Mouse (Mus musculus): Measurements from ENCODE around the gene Rbfox1. TPM values are rescaled to one million over a fixed set of nuclear protein-coding genes. Genes with fewer than 3 reads are reported as not detected.

The Rbfox1 gene
- polyA plus RNA-seq, 1 experiment from 2014 or later: 1.6 TPM

DNA sequence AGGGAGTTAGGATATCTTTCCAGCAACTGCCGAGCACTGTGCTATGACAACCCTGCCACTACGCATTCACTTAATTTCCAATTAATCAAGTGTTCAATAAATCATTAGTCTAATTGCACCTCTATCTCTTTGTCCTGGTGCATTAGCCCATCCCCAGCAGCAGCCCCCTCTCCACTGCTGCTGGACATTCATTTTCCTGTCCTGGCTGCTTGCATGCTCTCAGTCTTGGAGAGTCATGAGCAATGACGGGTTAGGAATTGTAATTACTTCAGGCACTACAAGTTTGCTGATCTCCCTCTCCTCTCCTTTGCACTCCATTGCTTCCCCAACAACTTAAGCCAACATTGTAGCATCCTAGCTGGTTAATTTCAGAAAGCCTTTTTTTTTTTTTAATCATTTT, 646.3 kb downstream of the Rbfox1 start:
- H3K9ac ChIP-seq (ENCODE audit: low read length): no peak overlapping the region
- no peaks in the 10 kb centered on the region for H3K36me3 ChIP-seq (ENCODE audit: control insufficient read depth, insufficient read depth, low read length)
- H3K27ac ChIP-seq (ENCODE audit: low read length): no peak overlapping the region
- no peak overlapping the region for H3K4me2 ChIP-seq (ENCODE audit: low read depth, low read length)
- H3K4me1 ChIP-seq (replicated peaks; ENCODE audit: control insufficient read depth, insufficient read depth, low read length): no peaks in the 10 kb centered on the region
- WGBS: 56% methylated on average over 3 of the region's 3 CpGs
- H3K4me3 ChIP-seq (ENCODE audit: low read length): no peak overlapping the region
- no peaks in the 10 kb centered on the region for H3K9me3 ChIP-seq (ENCODE audit: control insufficient read depth, low read length)
- no peak for ATAC-seq (ENCODE audit: low read depth)
- no peaks in the 10 kb centered on the region for H3K27me3 ChIP-seq (ENCODE audit: control insufficient read depth, insufficient read depth, low read depth, low read length)

GRCm38 (mm10) chr16:6532077-6532995, 647.2 kb downstream of the Rbfox1 start:
- no peak overlapping the region for H3K9ac ChIP-seq (ENCODE audit: low read length)
- H3K36me3 ChIP-seq (ENCODE audit: control insufficient read depth, insufficient read depth, low read length): no peaks in the 10 kb centered on the region
- H3K4me2 ChIP-seq (ENCODE audit: low read depth, low read length): no peak overlapping the region
- no peak for ATAC-seq (ENCODE audit: low read depth)
- H3K4me1 ChIP-seq (replicated peaks; ENCODE audit: control insufficient read depth, insufficient read depth, low read length): no peaks in the 10 kb centered on the region
- H3K9me3 ChIP-seq (ENCODE audit: control insufficient read depth, low read length): no peaks in the 10 kb centered on the region
- H3K27ac ChIP-seq (ENCODE audit: low read length): no peak overlapping the region
- 75% methylated on average over 9 of the region's 9 CpGs for WGBS
- no peak overlapping the region for H3K4me3 ChIP-seq (ENCODE audit: low read length)
- no peaks in the 10 kb centered on the region for H3K27me3 ChIP-seq (ENCODE audit: control insufficient read depth, insufficient read depth, low read depth, low read length)

DNA sequence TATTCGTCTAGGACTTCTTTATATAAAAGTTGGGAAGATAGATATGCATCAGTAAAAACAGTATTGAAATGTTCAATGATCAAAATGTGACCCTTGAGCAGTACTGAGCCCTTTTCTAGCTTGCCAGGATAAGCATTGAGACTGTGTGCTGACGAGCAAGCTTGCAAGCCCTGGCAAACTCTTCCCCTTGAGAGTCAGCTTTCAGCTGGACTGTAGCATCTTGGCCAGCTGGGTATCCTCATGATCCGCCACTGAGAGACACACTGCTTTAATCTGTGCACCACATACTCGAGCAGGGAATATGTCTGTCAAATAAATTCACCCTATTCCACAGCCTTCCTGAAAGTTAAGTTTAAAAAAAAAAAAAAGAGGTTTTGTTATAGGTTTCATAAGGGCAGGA, 670.6 kb downstream of the Rbfox1 start:
- 36% methylated on average over 4 of the region's 4 CpGs for WGBS
- Histone ChIP-seq H3K4me1 (replicated peaks; ENCODE audit: control insufficient read depth, insufficient read depth, low read length) (no peaks in the 10 kb centered on the region), H3K27me3 (ENCODE audit: control insufficient read depth, insufficient read depth, low read depth, low read length) (no peaks in the 10 kb centered on the region), H3K9me3 (ENCODE audit: control insufficient read depth, low read length) (no peaks in the 10 kb centered on the region), H3K9ac (ENCODE audit: low read length) (no peak overlapping the region), H3K4me3 (ENCODE audit: low read length) (no peak overlapping the region), H3K27ac (ENCODE audit: low read length) (no peak overlapping the region), H3K36me3 (ENCODE audit: control insufficient read depth, insufficient read depth, low read length) (no peaks in the 10 kb centered on the region), H3K4me2 (ENCODE audit: low read depth, low read length) (no peak overlapping the region)
- no peak for ATAC-seq (ENCODE audit: low read depth)

DNA sequence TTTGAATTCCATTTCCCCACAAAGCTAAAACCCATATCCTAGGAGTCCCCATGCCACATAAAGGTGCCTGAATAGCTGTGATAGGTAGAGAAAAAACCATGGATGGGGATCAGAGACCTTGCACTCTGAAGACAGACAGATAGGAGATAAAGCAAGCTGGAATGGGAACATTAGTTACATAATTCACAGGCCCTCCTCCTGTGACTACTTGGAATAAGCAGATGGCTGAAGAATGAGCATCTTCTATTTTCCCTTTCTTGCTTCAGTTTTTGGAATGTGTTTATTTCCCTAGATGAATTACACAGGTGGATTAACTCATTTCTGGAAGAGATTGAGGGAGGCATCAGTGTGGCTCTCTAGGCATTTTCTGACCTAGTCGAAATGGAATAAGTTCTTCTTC, 672.6 kb downstream of the Rbfox1 start:
- 81% methylated on average over 1 of the region's 1 CpGs for WGBS
- ATAC-seq (ENCODE audit: low read depth): no peak
- Histone ChIP-seq H3K27me3 (ENCODE audit: control insufficient read depth, insufficient read depth, low read depth, low read length) (no peaks in the 10 kb centered on the region), H3K9me3 (ENCODE audit: control insufficient read depth, low read length) (no peaks in the 10 kb centered on the region), H3K4me2 (ENCODE audit: low read depth, low read length) (no peak overlapping the region), H3K27ac (ENCODE audit: low read length) (no peak overlapping the region), H3K4me3 (ENCODE audit: low read length) (no peak overlapping the region), H3K4me1 (replicated peaks; ENCODE audit: control insufficient read depth, insufficient read depth, low read length) (no peaks in the 10 kb centered on the region), H3K36me3 (ENCODE audit: control insufficient read depth, insufficient read depth, low read length) (no peaks in the 10 kb centered on the region), H3K9ac (ENCODE audit: low read length) (no peak overlapping the region)

GRCm38 (mm10) chr16:6584700-6585099, 699.5 kb downstream of the Rbfox1 start:
- Histone ChIP-seq H3K4me1 (replicated peaks; ENCODE audit: control insufficient read depth, insufficient read depth, low read length) (no peaks in the 10 kb centered on the region), H3K36me3 (ENCODE audit: control insufficient read depth, insufficient read depth, low read length) (no peaks in the 10 kb centered on the region), H3K4me2 (ENCODE audit: low read depth, low read length) (no peak overlapping the region), H3K27ac (ENCODE audit: low read length) (no peak overlapping the region), H3K9ac (ENCODE audit: low read length) (no peak overlapping the region), H3K9me3 (ENCODE audit: control insufficient read depth, low read length) (no peaks in the 10 kb centered on the region), H3K4me3 (ENCODE audit: low read length) (no peak overlapping the region), H3K27me3 (ENCODE audit: control insufficient read depth, insufficient read depth, low read depth, low read length) (no peaks in the 10 kb centered on the region)
- 82% methylated on average over 2 of the region's 2 CpGs for WGBS
- ATAC-seq (ENCODE audit: low read depth): no peak

DNA sequence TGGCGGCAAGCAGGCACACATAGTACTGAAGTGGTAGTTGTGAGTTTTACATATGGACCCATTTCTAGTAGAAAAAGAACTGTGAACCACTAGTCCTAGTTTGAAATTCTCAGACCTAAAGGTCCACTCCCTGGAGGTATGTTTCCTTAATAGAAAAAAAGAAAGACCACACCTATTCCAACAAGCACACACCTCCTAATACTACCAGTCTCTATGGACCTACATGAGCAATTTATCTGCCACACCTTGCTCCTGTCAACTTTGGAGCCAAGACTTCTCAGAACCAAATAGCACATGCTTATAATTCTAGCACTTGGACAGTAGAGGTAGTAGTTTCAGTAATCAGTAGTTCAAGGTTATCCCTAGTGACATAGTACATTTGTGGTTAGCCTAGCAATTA, 700.0 kb downstream of the Rbfox1 start:
- 87% methylated on average over 1 of the region's 1 CpGs for WGBS
- Histone ChIP-seq H3K36me3 (ENCODE audit: control insufficient read depth, insufficient read depth, low read length) (no peaks in the 10 kb centered on the region), H3K27me3 (ENCODE audit: control insufficient read depth, insufficient read depth, low read depth, low read length) (no peaks in the 10 kb centered on the region), H3K9me3 (ENCODE audit: control insufficient read depth, low read length) (no peaks in the 10 kb centered on the region), H3K4me2 (ENCODE audit: low read depth, low read length) (no peak overlapping the region), H3K4me1 (replicated peaks; ENCODE audit: control insufficient read depth, insufficient read depth, low read length) (no peaks in the 10 kb centered on the region), H3K9ac (ENCODE audit: low read length) (no peak overlapping the region), H3K4me3 (ENCODE audit: low read length) (no peak overlapping the region), H3K27ac (ENCODE audit: low read length) (no peak overlapping the region)
- ATAC-seq (ENCODE audit: low read depth): no peak

DNA sequence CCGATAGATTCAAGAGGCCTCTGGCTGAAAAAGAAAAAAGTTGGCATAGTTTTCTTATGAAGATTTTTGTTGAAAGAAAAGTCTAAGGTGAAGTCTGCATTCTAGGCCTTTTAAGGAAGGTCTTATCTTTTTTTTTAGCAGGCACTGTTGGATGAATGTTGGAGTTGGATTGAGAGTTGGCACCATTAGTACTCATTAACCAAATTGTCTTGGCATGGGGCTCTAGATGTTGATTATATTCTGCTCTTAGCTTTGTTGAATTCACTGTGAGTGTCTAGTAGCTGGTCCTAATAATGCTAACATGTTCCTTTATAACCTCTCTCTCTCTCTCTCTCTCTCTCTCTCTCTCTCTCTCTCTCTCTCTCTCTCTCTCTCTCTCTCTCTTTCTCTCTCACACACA, 731.4 kb downstream of the Rbfox1 start:
- ATAC-seq (ENCODE audit: low read depth): no peak
- Histone ChIP-seq H3K27ac (ENCODE audit: low read length) (no peak overlapping the region), H3K9ac (ENCODE audit: low read length) (no peak overlapping the region), H3K4me2 (ENCODE audit: low read depth, low read length) (no peak overlapping the region), H3K4me3 (ENCODE audit: low read length) (no peak overlapping the region), H3K27me3 (ENCODE audit: control insufficient read depth, insufficient read depth, low read depth, low read length) (no peaks in the 10 kb centered on the region), H3K36me3 (ENCODE audit: control insufficient read depth, insufficient read depth, low read length) (no peaks in the 10 kb centered on the region), H3K4me1 (replicated peaks; ENCODE audit: control insufficient read depth, insufficient read depth, low read length) (no peaks in the 10 kb centered on the region), H3K9me3 (ENCODE audit: control insufficient read depth, low read length) (no peaks in the 10 kb centered on the region)
- WGBS: 67% methylated on average over 1 of the region's 1 CpGs

- Histone ChIP-seq H3K36me3 (ENCODE audit: control insufficient read depth, insufficient read depth, low read length) (no peaks in the 10 kb centered on the region), H3K27me3 (ENCODE audit: control insufficient read depth, insufficient read depth, low read depth, low read length) (no peaks in the 10 kb centered on the region), H3K4me1 (replicated peaks; ENCODE audit: control insufficient read depth, insufficient read depth, low read length) (no peaks in the 10 kb centered on the region), H3K9me3 (ENCODE audit: control insufficient read depth, low read length) (no peaks in the 10 kb centered on the region), H3K4me3 (ENCODE audit: low read length) (no peak overlapping the region), H3K9ac (ENCODE audit: low read length) (no peak overlapping the region), H3K4me2 (ENCODE audit: low read depth, low read length) (no peak overlapping the region), H3K27ac (ENCODE audit: low read length) (no peak overlapping the region)
- 27% methylated on average over 1 of the region's 1 CpGs for WGBS
- ATAC-seq (ENCODE audit: low read depth): no peak
Observed at GRCm38 (mm10) chr16:6640330-6640729, 755.2 kb downstream of the Rbfox1 start.

DNA sequence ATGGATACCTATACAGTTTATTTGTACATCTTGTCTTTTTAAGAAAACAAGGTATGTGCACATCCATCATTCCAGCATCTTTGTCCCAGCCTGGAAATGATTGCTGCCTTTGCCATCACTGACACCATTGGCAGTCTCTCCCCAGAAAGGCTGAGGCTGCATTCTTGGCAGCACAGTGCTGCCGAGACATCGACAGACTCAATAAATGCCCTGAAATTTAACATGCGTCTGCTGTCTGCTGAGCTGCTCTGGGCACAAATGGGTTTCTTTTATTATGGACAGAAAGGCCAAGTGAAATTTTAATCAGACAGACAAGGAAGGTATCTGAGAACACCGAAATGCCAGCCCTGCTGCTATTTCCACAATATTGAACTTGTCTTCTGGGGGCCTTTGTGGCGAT, 761.8 kb downstream of the Rbfox1 start:
- no peaks in the 10 kb centered on the region for H3K9me3 ChIP-seq (ENCODE audit: control insufficient read depth, low read length)
- H3K4me2 ChIP-seq (ENCODE audit: low read depth, low read length): no peak overlapping the region
- H3K27me3 ChIP-seq (ENCODE audit: control insufficient read depth, insufficient read depth, low read depth, low read length): no peaks in the 10 kb centered on the region
- H3K4me1 ChIP-seq (replicated peaks; ENCODE audit: control insufficient read depth, insufficient read depth, low read length): no peaks in the 10 kb centered on the region
- no peak overlapping the region for H3K27ac ChIP-seq (ENCODE audit: low read length)
- H3K9ac ChIP-seq (ENCODE audit: low read length): no peak overlapping the region
- WGBS: 65% methylated on average over 5 of the region's 5 CpGs
- ATAC-seq (ENCODE audit: low read depth): no peak
- H3K36me3 ChIP-seq (ENCODE audit: control insufficient read depth, insufficient read depth, low read length): no peaks in the 10 kb centered on the region
- H3K4me3 ChIP-seq (ENCODE audit: low read length): no peak overlapping the region

Data from lung, embryonic 16.5 days (tissue).